Mouse (Mus musculus): ENCODE results near the gene Gm10337.

The Gm10337 gene

DNA sequence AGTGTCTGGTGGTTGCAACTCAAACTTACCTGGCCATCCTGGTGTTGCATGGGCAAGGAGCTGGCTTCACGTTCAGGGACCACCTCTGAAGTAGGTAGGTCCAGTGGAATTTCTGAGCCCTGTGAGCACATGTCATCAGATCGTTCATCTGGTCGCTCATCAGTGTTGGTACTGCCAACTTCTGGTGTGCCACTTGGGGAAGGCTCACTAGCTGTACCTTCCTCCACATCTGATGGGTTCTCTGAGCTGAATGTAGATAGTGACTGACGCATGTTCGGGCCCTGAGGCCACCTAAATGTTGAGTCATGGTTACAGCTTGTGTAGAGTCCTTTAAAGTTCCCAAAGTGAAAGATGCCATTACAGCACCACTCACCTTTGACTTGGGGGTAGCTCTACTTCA is 3.0 kb upstream of the Gm10337 start:
- no peak for DNase-seq (ENCODE audit: low spot score)

DNA sequence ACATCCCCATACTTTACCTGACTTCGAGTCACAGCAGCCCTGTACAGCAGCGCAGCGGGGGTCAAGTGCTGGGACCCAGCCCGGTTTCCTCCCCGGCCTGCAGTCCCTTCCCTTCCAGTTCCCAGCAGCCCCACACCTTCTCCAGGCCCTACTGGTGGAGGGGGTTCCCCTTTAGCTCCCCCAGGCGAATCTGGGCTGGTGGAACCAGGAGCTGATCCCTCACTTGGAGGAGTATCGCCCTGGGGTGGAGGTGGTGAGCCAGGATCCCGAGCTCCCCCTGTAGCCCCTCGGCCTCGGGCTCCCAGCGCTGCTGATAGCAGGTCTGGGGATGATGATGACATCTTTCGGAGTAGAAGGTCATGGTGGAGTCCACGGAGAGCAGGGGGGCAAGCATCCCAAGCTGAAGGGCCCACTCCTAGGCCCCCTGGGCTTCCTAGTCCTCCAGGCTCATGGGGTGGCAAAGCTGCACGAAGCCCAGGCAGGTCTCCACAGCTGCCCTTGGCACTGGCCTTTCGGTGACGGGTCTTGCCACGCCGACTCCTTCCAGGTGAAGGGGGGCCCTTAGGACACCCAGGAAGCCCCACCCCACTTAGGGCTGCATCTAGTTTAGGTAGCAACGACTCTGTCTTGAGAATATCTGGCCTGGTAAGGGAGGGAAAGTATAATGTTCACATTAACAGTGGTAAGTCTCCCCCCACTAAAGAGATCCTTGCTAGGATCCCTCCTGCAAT is 2.3 kb upstream of the Gm10337 start:
- DNase-seq (ENCODE audit: low spot score), result no peak

DNA sequence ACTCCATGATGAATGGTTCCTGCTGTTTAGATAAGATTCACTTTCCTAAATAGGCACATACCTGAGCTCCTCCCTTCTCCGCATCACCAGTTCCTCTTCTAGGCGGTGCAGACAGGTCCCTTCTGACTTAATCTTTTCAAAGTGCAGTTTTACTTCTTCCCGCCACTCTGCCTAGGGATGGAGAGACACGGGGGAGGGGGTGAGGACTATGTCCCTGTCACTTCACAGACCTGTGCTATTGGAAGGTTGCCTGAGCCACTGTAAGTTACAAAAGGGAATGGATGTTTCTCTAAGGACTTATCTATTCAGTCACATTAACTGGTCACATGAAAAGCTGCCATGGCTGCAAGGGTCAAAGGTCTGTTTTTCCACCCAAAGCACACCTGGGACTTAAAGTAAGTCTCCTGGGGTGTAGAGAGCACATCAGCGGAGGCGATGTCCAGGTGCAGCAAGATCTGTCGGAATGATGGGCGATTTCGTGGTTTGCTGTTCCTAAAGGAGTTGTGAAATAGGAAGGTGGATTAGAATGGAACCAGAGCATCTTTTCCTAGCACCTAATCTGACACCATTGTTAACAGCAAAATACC is 1.2 kb upstream of the Gm10337 start:
- no peak for DNase-seq (ENCODE audit: low spot score)

DNA sequence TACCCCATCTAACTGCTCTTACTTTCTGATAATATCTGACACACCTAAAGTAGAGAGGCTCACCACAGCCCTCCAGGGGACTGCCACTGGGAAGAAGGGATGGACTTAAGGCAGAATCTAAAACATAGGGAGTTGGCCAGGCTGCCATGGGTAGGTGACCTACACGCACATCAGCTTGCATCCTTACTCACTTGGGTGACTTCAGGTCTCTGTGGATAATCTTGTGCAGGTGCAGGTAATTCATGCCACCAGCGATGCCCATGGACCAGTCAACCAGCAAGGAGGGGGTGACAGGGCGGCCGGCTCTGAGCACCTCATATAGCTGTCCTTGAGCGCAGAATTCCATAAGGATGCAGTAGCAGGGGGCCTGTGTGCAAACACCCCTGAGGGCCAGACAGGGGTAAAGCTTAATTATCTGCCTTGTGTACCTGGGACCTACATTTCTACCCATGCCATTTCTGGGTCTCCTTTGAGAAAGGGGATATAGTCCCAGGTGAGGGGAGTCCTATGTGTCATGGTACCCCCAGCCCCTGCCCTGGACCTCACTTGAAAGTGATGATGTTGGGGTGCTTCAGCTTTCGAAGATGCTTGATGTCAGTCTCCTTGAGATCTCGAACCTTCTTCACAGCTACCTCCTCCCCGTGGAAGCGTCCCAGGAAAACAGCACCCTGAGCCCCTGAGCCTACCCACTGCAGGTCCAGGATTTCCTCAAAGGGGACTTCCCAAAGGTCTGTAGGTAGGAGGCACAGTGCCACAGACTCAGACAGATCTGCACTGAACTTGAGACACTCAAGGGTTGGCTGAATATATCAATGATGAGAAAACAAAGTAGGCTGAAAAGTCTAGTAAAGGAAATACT is 631 bp downstream of the Gm10337 start:
- no peak for DNase-seq (ENCODE audit: low spot score)

DNA sequence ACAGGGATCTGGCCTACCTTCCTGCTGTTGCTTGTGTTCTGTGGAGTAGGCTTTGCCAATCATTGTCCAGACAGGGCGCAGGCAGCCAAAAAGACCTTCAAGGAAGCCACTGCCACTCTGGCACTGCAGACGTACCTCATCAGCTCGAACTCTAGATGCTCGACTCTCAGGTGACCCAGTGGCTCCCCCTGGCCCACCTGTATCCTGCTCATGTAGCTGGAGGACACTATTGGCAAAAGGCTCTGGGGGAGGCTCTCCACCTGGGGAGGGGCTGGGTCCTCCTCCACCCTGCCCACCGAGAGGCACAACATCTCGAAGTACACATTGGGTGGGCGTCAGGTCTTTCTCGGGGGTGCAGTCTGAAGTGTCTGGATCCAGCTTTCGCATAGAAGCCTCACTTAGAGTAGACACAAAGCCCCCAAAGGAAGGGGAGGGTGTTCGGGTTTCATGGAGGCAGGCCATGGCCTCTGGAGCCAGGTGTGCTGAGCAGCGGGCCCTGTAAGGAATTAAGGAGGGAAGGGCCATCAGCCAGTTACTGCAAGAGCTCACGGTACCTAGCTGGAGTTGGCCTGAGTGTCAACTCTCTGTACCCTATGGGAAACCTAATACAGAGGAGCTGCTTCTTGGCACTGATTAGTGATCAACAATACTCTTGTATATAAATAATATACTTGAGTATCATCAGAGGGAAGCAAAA is 1.7 kb downstream of the Gm10337 start:
- no peak for DNase-seq (ENCODE audit: low spot score)

DNA sequence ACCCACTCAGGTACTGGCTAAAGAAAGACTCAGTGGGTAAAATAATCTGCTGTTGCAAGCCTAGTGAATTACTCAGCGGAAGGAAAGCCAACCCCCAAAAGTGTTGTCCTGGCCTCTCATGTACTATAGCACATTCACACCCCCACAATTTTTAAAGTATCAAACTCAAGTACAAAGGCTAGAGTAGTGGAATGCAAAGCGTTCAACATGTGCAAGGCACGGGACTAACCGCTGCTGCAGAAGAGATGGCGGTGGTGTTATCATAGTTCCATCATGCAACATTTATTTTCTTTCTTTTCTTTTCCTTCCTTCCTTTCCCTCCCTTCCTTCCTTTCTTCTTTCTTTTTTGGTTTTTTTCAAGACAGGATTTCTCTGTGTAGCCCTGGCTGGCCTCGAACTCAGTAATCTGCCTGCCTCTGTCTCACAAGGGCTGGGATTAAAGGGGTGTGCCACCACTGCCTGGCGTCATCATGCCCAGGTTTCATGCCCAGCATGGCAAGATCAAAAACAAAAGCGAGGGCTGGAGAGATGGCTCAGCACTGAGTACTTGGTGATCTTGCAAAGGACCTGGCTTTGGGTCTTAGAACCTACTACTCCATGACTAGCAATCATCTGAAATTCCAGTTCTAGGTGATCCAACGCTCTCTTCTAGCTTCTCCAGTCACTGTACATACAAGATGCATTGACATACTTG is 2.4 kb downstream of the Gm10337 start:
- no peak for DNase-seq (ENCODE audit: low spot score)

DNA sequence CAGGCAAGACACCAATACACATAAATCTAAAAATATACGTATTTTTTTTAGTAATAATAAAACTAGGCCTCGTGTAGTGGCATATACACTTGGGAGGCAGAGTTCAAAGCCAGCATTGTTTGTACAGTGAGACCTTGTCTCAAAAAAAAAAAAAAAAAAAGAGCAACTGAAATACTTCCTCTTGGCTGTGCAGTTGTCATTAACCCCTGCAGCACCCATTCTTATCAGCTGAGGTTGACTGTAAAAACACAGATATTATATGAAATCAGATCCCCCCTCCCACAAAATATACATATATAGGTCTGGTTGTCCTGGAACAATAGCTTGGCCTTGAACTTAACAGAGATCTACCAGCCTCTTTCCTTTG is 2.9 kb downstream of the Gm10337 start:
- no peak for DNase-seq (ENCODE audit: low spot score)

DNA sequence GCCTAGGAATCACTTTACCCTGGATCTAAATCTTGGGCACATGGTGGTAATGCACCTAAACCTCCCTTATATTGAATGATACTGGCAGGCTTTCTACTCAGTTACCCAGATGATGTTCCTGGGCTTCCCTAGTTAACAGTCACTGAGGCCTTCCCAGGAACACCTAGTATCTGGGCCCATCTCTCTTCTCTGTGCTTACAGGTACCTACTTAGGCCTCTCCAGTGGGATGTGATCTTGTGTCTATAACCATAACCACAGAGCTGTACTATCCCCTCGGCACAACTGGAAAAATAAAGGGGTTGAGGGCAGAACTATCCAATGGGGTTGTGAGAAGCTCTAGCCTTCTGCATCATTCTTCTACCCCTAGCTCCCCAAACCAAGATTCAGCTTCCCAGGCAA is 3.3 kb downstream of the Gm10337 start:
- DNase-seq (ENCODE audit: low spot score), result no peak

DNA sequence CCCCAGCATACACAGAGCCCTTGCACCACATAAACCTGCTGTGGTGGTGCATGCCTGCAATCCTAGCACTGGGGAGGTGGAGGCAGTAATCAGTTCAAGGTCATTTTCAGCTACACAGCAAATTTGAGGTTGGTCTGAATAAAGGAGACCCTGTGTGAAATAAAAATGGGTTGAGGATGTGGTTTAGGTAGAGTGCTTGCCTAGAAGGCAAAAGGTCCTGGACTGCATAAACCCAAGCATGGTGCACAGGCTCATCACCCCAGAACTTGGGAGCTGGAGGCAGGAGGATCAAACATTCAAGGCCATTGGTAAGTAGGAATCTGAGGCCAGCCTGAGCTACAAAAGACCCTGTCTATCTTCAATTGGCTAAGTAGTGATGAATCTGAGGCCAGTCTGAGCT is 4.0 kb downstream of the Gm10337 start:
- DNase-seq (ENCODE audit: low spot score), result no peak

DNA sequence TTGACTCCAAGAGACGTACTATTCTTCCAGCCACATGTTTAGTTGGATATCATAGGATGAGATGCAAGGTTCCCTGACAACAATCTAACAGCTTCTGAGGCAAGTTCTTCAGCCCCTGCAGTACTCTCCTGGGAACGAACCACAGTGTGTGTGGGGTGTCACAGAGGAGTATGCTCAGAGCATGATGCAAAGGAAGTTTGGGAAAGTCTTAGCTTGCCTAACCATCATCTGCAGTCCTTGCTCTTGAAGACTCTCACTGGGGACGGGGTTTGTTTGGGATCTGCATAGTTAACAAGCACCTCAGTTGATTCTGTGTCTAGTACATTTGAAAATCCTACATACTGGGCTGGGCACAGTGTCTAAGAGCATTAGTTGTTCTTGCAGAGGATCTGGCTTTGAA is 4.8 kb downstream of the Gm10337 start:
- no peak for DNase-seq (ENCODE audit: low spot score)

DNA sequence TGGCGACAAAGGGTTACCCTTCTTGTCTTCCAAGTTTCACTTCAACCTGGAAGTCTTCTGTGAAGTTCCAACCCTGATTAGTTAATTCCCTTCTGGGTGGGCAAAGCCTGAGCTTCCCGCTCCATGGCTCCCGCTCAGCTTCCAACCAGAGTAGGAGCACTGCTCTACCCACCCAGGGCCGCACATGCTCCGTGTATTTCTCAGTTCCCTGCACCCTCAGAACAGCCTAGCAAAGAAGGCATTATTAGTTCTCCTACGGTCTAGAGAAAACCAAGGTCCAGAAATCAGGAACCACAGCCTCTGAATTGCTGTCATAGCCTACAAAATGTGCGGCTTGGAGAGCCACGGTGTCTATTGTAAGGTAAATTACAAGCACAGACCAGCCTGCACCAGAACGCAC is 6.6 kb downstream of the Gm10337 start:
- DNase-seq (ENCODE audit: low spot score), result no peak

DNA sequence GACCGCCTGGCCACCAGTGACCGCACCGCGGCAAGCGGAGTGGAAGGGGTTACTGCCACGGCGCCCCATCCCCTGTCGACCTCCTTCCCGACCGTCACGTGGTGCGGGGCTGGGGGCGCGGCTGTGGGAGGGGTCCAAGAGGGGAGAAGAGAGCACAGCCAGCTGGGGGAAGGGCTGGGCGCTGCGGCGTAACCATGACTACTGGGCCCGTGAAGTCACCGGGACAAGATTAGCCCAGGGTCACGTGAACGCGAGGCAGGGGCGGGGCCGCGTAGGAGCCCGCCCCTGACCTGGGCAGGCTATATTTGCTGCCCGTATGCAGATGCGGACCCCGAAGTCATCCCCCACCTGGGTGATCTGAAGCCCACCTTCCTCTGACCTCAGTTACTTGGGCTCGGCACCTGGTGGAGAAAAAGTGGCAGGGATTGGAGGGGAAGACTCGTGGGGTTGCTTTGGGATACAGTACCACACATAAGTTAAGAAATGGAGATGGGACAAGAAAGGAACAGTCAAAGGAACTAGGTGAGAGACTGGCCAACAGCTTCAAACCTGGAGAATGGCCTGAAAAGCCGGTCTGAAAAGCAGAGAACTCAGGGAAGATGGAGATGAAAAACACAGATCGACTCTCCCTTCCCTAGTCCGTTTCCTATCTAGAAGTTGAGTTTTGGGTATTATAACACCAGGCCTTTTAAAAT is 7.2 kb downstream of the Gm10337 start:
- peak; percentile 71 for DNase-seq (ENCODE audit: low spot score)

DNA sequence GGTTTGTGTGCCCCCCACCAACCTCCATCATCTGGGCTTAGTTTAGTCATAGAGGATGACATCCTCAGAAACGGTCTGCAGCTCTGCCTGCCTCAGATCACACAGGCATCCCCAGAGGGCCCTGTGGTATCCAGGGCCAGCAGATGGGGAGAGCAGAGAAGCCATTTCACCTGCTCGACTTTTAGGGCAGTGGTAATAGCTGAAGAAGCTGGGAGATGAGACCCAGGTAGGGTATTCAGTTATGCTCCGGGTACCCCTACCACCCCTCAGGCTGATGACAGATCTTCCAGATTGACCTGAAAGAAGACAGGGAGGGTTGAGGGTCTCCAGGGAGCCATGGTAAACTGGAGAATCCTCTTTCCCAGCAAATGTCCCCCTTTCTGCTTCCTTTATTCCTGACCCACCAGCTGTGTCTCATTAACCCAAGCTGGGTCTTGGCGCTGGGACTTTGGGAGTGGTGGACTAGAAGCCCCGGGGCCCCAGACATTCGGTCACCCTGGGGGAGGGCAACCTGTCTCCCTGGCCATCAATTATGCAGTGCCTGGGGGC is 7.8 kb downstream of the Gm10337 start:
- no peak for DNase-seq (ENCODE audit: low spot score)

DNA sequence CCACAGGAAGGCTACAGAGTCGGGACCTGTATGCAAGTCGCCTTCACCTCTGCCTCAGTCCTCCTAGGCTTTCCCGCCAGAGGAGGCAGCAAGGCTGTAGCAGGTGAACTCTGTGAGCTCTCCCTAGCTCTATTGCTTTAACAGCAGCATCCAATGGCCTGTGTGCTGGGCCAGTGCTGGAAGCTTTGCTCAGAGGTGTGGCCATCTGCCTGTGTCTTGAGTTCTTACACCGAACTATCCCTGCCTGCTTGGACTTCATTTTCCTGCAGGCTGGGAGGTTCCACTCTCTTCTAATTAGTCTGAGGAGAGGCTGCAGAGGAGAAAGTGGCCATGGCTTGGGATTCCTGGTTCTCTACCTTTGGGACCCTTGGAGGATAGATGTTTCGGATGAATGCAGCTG is 8.5 kb downstream of the Gm10337 start:
- DNase-seq (ENCODE audit: low spot score), result no peak

DNA sequence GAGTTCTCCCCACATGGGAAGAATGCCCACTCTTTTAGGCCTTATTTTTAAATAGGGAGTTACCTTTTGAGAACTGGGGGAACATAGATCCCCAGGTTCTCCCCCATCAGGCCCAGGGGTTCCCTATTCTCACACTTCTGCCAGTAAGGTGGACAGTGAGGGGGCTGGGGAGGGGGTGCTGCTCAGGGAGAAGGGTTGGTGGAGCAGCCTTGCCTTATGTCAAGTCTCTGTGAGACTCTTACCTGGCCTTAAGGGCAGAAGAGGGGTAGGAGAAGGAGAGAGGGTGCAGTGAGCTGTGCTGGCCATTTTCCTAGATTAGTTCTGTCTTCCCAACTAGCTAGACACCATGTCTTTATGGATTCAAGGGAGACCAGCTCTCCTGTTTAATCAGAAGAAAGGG is 8.9 kb downstream of the Gm10337 start:
- DNase-seq (ENCODE audit: low spot score), result no peak

DNA sequence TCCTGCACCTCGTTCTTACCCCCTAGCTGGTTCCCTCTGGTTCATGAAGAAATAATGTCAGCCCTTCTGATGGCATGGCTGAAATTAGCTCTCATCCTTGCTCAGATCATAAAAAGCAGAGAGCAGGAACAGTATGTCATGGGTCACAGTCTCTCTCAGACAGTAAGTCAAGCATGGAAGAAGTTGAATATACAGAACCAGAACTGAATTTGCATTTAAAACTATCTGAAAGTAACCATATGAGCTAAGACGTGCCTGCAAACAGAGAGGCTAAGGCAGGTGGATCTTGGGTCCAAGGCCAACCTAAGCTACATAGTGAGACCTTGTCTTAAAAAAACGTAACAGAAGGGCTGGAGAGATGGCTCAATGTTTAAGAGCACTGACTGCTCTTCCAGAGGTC is 9.5 kb downstream of the Gm10337 start:
- DNase-seq (ENCODE audit: low spot score), result no peak

DNA sequence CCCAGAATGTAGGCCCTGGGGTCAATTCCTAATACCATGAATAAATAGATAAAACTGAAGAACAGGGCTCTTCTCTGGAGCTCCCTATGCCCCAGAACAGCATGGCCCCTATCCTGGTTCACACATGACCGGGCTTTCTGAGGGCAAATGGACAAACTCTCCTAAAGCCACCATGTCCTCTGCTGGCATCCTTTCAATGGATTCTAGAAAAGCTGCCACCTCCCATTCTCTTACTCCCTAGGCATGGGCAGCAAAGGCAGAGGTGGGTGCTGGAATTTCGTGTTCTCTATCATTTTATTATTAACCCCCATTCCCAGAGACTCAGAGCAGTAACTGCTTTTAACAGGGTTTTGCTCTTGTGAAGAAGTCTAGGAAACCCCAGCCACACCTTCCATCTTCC is 11.7 kb downstream of the Gm10337 start:
- DNase-seq (ENCODE audit: low spot score), result no peak

DNA sequence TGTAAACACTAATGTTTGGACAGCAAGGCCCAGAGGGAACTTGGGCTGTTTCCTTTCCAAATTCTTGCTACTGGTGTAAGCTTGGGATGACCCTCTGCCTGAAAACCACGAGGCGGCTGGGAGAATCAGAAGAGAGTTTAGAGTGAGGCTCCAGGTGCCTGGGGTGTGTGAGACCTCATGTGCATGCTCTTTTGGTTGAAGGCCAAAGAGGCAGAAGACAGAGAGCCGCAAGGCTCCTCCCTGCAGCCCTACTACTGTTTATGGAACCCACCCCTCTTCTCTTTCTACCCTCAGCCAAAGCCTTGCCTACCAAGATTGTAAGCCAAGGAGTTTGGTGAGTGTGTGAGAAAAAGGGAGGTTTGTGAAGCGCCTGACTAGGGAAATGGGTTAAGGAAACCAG is 12.3 kb downstream of the Gm10337 start:
- no peak for DNase-seq (ENCODE audit: low spot score)

DNA sequence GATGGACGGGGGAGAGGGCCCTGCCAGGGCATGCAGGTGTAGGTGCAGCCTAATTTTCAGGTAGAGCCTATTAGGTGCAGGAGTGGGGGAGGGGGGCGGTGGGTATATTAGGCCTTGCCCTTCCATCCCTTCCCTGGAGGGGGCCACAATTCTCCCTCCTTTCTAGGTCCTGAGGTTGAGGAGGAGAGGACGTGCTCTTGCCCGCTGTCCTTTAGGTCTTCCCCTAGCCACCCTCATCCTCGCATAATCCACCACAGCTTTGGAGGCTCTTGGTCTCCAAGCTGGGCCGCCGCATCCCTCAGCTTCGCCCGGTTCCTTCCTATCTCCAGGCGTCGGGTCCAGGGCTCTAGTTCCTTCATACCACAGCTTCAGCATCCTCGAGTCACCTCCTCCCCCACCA is 12.8 kb downstream of the Gm10337 start:
- no peak for DNase-seq (ENCODE audit: low spot score)

DNA sequence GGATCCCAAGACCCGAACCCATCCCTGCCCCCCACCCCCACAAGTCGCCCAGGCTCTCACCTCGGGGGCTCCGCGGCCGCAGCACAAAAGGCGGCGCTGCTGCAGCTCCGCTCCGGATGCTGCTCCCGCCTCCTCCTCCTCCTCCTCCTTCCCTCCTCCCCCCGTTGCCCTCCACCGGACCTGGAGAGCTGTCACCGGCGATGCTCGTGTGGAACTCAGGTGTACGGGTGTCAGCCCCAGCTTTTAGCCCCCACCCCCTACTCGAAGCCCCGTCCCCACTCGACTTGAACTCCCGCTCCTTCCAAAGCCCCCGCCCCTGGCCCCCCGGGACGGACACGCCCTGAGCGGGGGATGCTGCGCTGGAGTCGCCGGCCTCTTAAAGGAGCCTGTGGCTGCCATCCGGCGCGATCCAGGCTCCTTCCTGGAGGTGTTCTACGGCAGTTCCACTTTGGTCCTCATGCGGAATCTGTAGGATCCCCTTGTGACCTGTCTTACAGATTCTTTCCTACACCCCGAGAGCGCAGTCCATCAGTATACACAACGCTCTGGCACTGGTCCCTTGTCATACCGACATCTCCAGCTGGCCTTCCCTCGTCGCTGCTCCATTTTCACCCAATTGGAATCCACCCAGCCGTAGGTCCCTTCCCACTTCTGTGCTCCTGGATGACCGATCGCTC is 13.3 kb downstream of the Gm10337 start, which contains the start of gene Map3k12:
Gene Map3k12, minus strand, starts transcription at position 337 of the 677 bp plus-strand sequence.
- peak; percentile 51 for DNase-seq (ENCODE audit: low spot score)

DNA sequence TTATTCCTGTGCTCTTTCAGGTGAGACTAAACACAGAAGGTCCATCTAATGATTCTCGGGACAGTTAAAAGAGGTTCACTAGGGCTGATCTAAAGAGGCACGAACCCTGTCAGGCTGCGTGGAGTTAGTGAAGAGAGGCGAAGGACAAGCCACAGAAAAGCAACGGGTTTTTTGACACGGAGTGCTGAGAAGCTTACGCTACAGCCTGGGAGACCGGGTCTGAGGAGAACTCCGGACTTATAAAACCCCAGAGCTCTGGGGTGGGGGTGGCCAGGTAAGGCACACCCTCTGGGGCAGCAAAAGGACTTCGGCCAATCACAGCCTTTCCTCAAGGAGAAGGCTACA is 14.1 kb downstream of the Gm10337 start:
- DNase-seq (ENCODE audit: low spot score), result no peak

Data from layer of hippocampus, adult 9-10 months (tissue).